Mouse (Mus musculus): Measurements from ENCODE around the gene Otud7b. TPM values are rescaled to one million over a fixed set of nuclear protein-coding genes. Genes with fewer than 3 reads are reported as not detected.

Otud7b gene
- polyA plus RNA-seq, 1 experiment from 2014 or later: 8.8 TPM

DNA sequence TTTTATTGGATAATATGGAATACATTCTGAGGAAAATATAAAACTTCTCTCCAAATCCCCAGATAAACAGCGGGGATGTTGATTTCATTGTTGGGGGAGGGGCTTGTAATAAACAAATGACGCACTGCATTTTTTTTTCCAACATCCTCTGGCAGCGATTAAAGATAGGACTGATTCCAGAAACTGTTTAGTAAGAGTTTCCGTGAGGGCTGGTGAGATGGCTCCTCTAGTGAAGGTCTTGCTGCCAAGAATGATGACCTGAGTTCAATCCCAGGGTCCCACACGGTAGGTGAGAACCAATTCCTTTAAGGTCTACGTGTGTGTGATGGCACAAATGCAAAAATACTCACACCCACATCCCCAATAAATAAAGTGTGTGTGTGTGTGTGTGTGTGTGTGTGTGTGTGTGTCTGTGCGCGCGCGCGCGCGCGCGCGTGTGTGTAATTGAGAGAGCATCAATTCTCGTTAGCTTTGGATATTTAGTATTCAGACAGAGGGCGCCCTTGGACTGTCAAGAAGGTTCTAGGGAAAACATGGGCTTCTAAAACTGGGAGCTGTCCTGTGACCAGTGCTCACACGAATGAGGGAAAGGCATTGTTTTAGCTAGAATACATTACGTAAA lies 38.5 kb upstream of the Otud7b start:
- Histone ChIP-seq H3K27ac (ENCODE audit: low read depth, low read length) (no peak overlapping the region), H3K4me3 (ENCODE audit: low read depth, low read length) (no peak overlapping the region), H3K4me2 (no peak overlapping the region), H3K9me3 (ENCODE audit: control insufficient read depth, low read length) (no peaks in the 10 kb centered on the region), H3K9ac (ENCODE audit: low read length) (no peak overlapping the region), H3K36me3 (ENCODE audit: control insufficient read depth, insufficient read depth, low read length) (no peaks in the 10 kb centered on the region), H3K27me3 (ENCODE audit: control insufficient read depth, insufficient read depth, low read length) (no peaks in the 10 kb centered on the region), H3K4me1 (ENCODE audit: control insufficient read depth, insufficient read depth, low read length) (no peaks in the 10 kb centered on the region)
- peak; percentile 90 for DNase-seq (ENCODE audit: low spot score, missing footprints)
- WGBS: 44% methylated on average over 20 of the region's 20 CpGs
- ATAC-seq (ENCODE audit: low FRiP score): no peak

DNA sequence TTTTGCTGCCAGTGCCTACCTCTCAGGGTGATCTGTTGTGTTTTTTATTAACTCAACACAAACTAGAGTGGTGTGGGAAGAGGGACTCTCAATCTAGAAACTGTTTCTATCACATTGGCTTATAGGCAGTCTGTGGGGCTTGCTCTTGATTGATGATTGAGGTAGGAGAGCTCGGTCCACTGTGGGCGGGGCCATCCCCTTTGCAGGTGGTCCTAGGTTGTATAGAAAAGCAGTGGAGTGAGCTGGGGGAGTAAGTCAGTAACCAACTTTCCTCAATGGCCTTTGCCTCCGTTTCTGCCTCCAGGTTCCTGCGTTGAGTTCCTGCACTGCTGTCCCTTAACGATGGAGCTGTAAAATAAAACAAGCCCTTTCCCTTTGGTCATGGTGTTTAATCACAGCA lies 37.6 kb upstream of the Otud7b start:
- H3K4me2 ChIP-seq: no peak overlapping the region
- no peak overlapping the region for H3K4me3 ChIP-seq (ENCODE audit: low read depth, low read length)
- H3K27ac ChIP-seq (ENCODE audit: low read depth, low read length): no peak overlapping the region
- no peak overlapping the region for H3K9ac ChIP-seq (ENCODE audit: low read length)
- H3K9me3 ChIP-seq (ENCODE audit: control insufficient read depth, low read length): no peaks in the 10 kb centered on the region
- no peaks in the 10 kb centered on the region for H3K27me3 ChIP-seq (ENCODE audit: control insufficient read depth, insufficient read depth, low read length)
- DNase-seq (ENCODE audit: low spot score, missing footprints) (no peak), ATAC-seq (ENCODE audit: low FRiP score) (no peak)
- WGBS: 88% methylated on average over 5 of the region's 5 CpGs
- no peaks in the 10 kb centered on the region for H3K4me1 ChIP-seq (ENCODE audit: control insufficient read depth, insufficient read depth, low read length)
- H3K36me3 ChIP-seq (ENCODE audit: control insufficient read depth, insufficient read depth, low read length): no peaks in the 10 kb centered on the region

DNA sequence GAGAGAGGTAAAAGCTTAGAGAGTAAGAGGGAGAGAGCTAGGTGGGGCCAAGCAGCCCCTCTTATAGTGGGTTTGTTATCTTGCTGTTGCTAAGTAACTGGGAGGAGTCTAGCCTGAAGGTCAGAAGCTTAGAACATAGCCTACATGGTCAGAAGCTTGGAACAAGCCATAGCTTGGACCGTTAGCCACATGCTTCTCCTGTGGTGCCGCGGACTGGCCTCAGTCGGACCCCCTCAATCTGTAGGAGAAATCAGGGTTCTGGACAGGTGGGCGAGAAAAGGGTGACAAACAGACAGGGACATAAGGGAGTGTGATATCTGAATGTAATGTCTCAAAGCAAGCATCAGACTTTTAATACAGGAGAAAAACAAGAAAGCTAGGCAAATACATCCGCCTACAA lies 35.3 kb upstream of the Otud7b start:
- DNase-seq (ENCODE audit: low spot score, missing footprints): no peak
- no peak overlapping the region for H3K9ac ChIP-seq (ENCODE audit: low read length)
- no peak for ATAC-seq (ENCODE audit: low FRiP score)
- H3K9me3 ChIP-seq (ENCODE audit: control insufficient read depth, low read length): no peaks in the 10 kb centered on the region
- H3K4me3 ChIP-seq (ENCODE audit: low read depth, low read length): no peak overlapping the region
- no peaks in the 10 kb centered on the region for H3K27me3 ChIP-seq (ENCODE audit: control insufficient read depth, insufficient read depth, low read length)
- no peaks in the 10 kb centered on the region for H3K36me3 ChIP-seq (ENCODE audit: control insufficient read depth, insufficient read depth, low read length)
- H3K4me1 ChIP-seq (ENCODE audit: control insufficient read depth, insufficient read depth, low read length): no peaks in the 10 kb centered on the region
- 94% methylated on average over 6 of the region's 6 CpGs for WGBS
- H3K4me2 ChIP-seq: no peak overlapping the region
- H3K27ac ChIP-seq (ENCODE audit: low read depth, low read length): no peak overlapping the region

DNA sequence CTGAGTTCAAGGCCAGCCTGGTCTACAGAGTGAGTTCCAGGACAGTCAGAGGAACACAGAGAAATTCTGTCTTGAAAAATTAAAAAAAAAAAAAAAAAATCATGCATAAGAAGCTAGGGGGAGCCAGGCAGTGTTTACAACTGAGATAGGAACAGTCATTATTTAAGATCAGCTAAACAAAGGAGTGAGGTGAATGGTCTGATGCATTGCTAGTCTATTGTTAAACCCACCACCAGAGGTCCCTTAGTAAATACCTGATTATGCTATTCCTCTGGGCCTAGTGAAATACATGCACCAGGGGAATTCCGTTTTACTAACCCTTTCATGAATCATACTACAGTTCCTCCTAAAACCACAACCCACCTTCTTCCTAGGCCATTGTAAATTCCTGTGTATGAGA lies 34.8 kb upstream of the Otud7b start:
- H3K9me3 ChIP-seq (ENCODE audit: control insufficient read depth, low read length): no peaks in the 10 kb centered on the region
- ATAC-seq (ENCODE audit: low FRiP score) (no peak), DNase-seq (ENCODE audit: low spot score, missing footprints) (no peak)
- no peak overlapping the region for H3K4me2 ChIP-seq
- H3K9ac ChIP-seq (ENCODE audit: low read length): no peak overlapping the region
- WGBS: 64% methylated on average over 1 of the region's 1 CpGs
- no peaks in the 10 kb centered on the region for H3K36me3 ChIP-seq (ENCODE audit: control insufficient read depth, insufficient read depth, low read length)
- H3K4me3 ChIP-seq (ENCODE audit: low read depth, low read length): no peak overlapping the region
- H3K27ac ChIP-seq (ENCODE audit: low read depth, low read length): no peak overlapping the region
- H3K27me3 ChIP-seq (ENCODE audit: control insufficient read depth, insufficient read depth, low read length): no peaks in the 10 kb centered on the region
- H3K4me1 ChIP-seq (ENCODE audit: control insufficient read depth, insufficient read depth, low read length): no peaks in the 10 kb centered on the region

DNA sequence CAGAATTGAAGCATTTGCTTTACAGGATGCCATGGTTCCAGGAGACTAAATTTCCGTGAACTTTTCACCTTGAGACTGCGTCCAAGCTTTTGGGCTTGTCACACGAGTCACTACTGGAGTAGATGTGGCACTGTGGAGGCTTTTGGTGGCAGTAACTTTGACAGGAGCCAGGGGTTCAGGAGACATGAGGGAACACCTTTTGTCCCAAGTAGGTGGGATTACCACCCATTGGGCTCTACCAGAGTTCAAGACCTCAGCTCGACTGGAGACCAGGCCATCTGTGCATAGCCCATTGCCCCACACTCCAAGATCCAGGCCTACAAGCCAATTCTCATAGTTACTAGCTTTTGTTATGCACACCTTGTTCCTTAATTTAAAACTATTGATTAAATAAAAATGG lies 34.1 kb upstream of the Otud7b start:
- Histone ChIP-seq H3K9ac (ENCODE audit: low read length) (no peak overlapping the region), H3K27ac (ENCODE audit: low read depth, low read length) (no peak overlapping the region), H3K27me3 (ENCODE audit: control insufficient read depth, insufficient read depth, low read length) (no peaks in the 10 kb centered on the region), H3K36me3 (ENCODE audit: control insufficient read depth, insufficient read depth, low read length) (no peaks in the 10 kb centered on the region), H3K4me1 (ENCODE audit: control insufficient read depth, insufficient read depth, low read length) (no peaks in the 10 kb centered on the region), H3K4me3 (ENCODE audit: low read depth, low read length) (no peak overlapping the region), H3K9me3 (ENCODE audit: control insufficient read depth, low read length) (no peaks in the 10 kb centered on the region), H3K4me2 (no peak overlapping the region)
- WGBS: 84% methylated on average over 4 of the region's 4 CpGs
- DNase-seq (ENCODE audit: low spot score, missing footprints) (no peak), ATAC-seq (ENCODE audit: low FRiP score) (no peak)

DNA sequence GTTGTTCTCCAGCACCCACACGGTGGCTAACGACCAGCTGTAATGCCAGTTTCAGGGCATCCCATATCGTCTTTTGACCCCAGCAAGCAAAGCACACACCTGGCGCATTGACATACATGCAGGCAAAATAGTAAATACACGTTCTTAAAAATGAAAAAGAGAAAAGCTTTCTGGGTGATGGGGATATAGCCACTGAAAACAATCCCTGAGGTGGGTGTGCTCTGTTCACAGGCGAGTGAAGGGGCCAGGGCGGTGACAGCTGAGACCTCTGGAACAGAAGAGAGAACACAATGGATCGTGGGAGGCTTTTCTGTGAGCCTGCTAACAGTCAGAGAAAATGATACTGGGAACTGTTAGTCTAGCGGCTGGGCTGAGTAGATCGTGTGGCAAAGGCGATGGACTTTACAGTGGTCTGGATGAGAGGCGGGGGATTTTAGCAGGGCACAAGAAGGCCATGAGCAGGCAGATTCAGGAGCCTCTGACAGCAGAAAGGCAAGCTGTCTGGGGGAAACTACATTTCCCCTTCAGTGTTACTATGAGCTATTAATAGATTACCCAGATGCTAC lies 31.3 kb upstream of the Otud7b start:
- Histone ChIP-seq H3K4me3 (ENCODE audit: low read depth, low read length) (no peak overlapping the region), H3K4me2 (no peak overlapping the region), H3K9ac (ENCODE audit: low read length) (no peak overlapping the region), H3K27me3 (ENCODE audit: control insufficient read depth, insufficient read depth, low read length) (no peaks in the 10 kb centered on the region), H3K4me1 (ENCODE audit: control insufficient read depth, insufficient read depth, low read length) (no peaks in the 10 kb centered on the region), H3K9me3 (ENCODE audit: control insufficient read depth, low read length) (no peaks in the 10 kb centered on the region), H3K36me3 (ENCODE audit: control insufficient read depth, insufficient read depth, low read length) (no peaks in the 10 kb centered on the region), H3K27ac (ENCODE audit: low read depth, low read length) (no peak overlapping the region)
- ATAC-seq (ENCODE audit: low FRiP score) (no peak), DNase-seq (ENCODE audit: low spot score, missing footprints) (no peak)
- 72% methylated on average over 12 of the region's 12 CpGs for WGBS

DNA sequence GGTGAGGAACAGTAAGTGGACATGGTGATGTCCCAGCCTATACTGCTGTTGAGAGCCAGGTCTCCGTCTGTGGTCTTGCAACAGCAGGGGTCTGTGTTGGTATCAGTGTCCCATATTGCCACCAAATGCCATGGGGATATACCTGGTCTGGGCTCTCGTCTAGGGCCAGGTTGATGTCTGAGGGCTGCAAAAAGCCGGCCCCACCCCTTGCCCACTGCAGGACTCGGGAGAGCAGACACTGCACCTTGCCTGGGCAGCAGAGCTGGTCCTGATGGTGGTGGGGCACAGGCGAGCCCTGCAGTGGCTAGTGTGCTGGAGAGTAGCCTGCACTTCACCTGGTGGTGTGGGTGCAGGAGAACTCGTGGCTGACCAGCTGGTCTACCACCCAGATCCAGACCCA lies 26.3 kb upstream of the Otud7b start:
- Histone ChIP-seq H3K9ac (ENCODE audit: low read length) (no peak overlapping the region), H3K9me3 (ENCODE audit: control insufficient read depth, low read length) (no peaks in the 10 kb centered on the region), H3K4me2 (no peak overlapping the region), H3K4me1 (ENCODE audit: control insufficient read depth, insufficient read depth, low read length) (no peaks in the 10 kb centered on the region), H3K27ac (ENCODE audit: low read depth, low read length) (no peak overlapping the region), H3K27me3 (ENCODE audit: control insufficient read depth, insufficient read depth, low read length) (no peaks in the 10 kb centered on the region), H3K4me3 (ENCODE audit: low read depth, low read length) (no peak overlapping the region), H3K36me3 (ENCODE audit: control insufficient read depth, insufficient read depth, low read length) (no peaks in the 10 kb centered on the region)
- DNase-seq (ENCODE audit: low spot score, missing footprints) (no peak), ATAC-seq (ENCODE audit: low FRiP score) (no peak)
- 79% methylated on average over 6 of the region's 6 CpGs for whole genome bisulfite sequencing

DNA sequence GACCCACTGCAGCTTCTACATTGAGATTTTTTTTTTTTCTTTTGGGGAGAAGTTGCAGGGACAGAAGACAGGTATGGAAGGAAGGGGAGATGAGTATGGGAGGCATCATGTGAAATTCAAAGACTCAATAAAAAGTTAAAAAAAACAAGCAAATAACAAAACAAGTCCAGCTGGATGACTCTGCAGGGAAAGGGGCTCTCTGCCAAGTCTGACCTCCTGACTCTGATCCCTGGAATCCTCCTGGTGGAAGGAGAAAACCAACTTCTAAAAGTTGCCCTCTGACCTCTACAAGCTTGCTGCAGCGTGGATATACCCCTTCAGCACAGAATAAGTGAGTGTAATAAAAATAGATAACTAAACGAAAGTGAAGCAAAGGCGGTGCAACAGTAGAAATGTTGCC lies 25.6 kb upstream of the Otud7b start:
- no peaks in the 10 kb centered on the region for H3K27me3 ChIP-seq (ENCODE audit: control insufficient read depth, insufficient read depth, low read length)
- H3K4me1 ChIP-seq (ENCODE audit: control insufficient read depth, insufficient read depth, low read length): no peaks in the 10 kb centered on the region
- no peak overlapping the region for H3K4me2 ChIP-seq
- no peak overlapping the region for H3K27ac ChIP-seq (ENCODE audit: low read depth, low read length)
- no peak overlapping the region for H3K9ac ChIP-seq (ENCODE audit: low read length)
- no peak for DNase-seq (ENCODE audit: low spot score, missing footprints)
- H3K4me3 ChIP-seq (ENCODE audit: low read depth, low read length): no peak overlapping the region
- H3K36me3 ChIP-seq (ENCODE audit: control insufficient read depth, insufficient read depth, low read length): no peaks in the 10 kb centered on the region
- no peaks in the 10 kb centered on the region for H3K9me3 ChIP-seq (ENCODE audit: control insufficient read depth, low read length)
- 71% methylated on average over 3 of the region's 3 CpGs for WGBS
- ATAC-seq (ENCODE audit: low FRiP score): no peak

DNA sequence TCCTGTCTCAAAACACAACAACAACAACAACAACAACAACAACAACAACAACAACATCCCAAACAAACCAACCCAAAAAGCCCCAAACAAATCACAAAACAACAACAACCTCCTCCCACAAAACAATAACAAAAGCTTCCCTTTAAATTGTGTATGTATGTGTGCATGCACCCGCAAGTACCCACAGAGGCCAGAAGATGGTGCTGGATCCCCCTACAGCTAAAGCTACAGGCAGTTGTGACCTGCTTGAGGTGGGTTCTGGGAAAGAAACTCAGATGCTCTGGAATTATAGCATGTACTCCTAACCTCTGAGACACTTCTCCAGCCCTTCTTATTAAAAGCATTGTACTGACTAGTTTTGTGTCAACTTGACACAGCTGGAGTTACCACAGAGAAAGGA lies 23.3 kb upstream of the Otud7b start:
- ATAC-seq (ENCODE audit: low FRiP score) (no peak), DNase-seq (ENCODE audit: low spot score, missing footprints) (peak; percentile 86)
- Histone ChIP-seq H3K4me3 (ENCODE audit: low read depth, low read length) (no peak overlapping the region), H3K27ac (ENCODE audit: low read depth, low read length) (no peak overlapping the region), H3K4me1 (ENCODE audit: control insufficient read depth, insufficient read depth, low read length) (no peaks in the 10 kb centered on the region), H3K27me3 (ENCODE audit: control insufficient read depth, insufficient read depth, low read length) (no peaks in the 10 kb centered on the region), H3K9ac (ENCODE audit: low read length) (no peak overlapping the region), H3K4me2 (no peak overlapping the region), H3K9me3 (ENCODE audit: control insufficient read depth, low read length) (no peaks in the 10 kb centered on the region), H3K36me3 (ENCODE audit: control insufficient read depth, insufficient read depth, low read length) (no peaks in the 10 kb centered on the region)
- WGBS: 78% methylated on average over 1 of the region's 1 CpGs
